Mouse (Mus musculus) lung, adult 2 months (tissue): ENCODE data around the gene Slc22a18. TPM values are rescaled to one million over a fixed set of nuclear protein-coding genes. Genes with fewer than 3 reads are reported as not detected.

ENCODE experiments used
- DNase-seq: peaks from one replicate; pipeline ENCODE4 v3.0.0; 2022
- H3K4me1 ChIP-seq: fragments of 200-500 bp; 2 replicates; pipeline ENCODE4 v1.6.1; 2011; ENCODE audit warnings: low read length; ENCODE audit not compliant: control insufficient read depth, insufficient read depth
- H3K4me3 ChIP-seq: fragments of 200-500 bp; replicated peaks from 2 replicates; pipeline ENCODE3; 2011; ENCODE audit warnings: low read depth, mild to moderate bottlenecking, control low read depth, low read length; ENCODE audit errors: extremely low read depth
- CTCF ChIP-seq: fragments of 200-500 bp; IDR thresholded peaks from 2 replicates; pipeline ENCODE4 v1.5.1; 2011; ENCODE audit warnings: mild to moderate bottlenecking, low read length, control low read depth; ENCODE audit not compliant: insufficient read depth
- POLR2A ChIP-seq: fragments of 200-500 bp; IDR thresholded peaks from 2 replicates; pipeline ENCODE4 v1.6.1; 2011; ENCODE audit warnings: low read depth, mild to moderate bottlenecking, control low read depth, low read length, borderline replicate concordance; ENCODE audit errors: extremely low read depth
- WGBS: fragments of 180-500 bp; shearing (Covaris S2); methylation state at CpG from one replicate; pipeline ENCODE4 v1.1.7; 2018; 5-methylcytosine and 5-hydroxymethylcytosine counted together
- polyA plus RNA-seq: library from polyadenylated mRNA; depleted of rRNA; stranded (reverse); fragments of >200 nt; gene quantifications from 2 replicates; pipeline ENCODE4 v1.2.3, GENCODE M21; 2012

Slc22a18 gene
- polyA plus RNA-seq, 1 experiment: 29.1 TPM

DNA sequence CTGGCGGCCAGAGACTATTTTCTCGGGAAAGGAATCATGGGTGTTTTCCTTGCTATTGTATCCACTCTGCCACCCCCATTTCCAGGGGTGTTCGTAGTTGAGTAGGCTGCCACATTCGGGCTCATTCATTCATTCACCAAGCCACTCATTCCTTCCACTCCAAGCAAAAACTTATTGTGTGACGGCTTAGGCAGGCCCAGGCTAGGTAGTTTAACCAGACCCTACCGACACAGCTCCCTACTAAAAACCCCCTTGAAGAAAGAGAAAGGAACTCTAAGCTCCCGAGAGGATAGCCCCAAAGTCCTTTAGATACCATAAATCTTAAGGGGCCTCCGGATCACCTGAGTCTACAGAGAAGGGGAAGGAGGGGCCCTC lies 29.0 kb upstream of the Slc22a18 start:
- DNase-seq: no peak
- Histone ChIP-seq H3K4me1 (no peaks in the 10 kb centered on the region), H3K4me3 (no peak overlapping the region)
- TF ChIP-seq CTCF (no peak), POLR2A (no peak)
- WGBS: 71% methylated on average over 8 of the region's 8 CpGs

- WGBS: 11% methylated on average over 55 of the region's 55 CpGs
- no peak for TF ChIP-seq CTCF
- no peak for TF ChIP-seq POLR2A
- no peak overlapping the region for H3K4me3 ChIP-seq
- H3K4me1 ChIP-seq: no peaks in the 10 kb centered on the region
- DNase-seq: no peak
These were observed 28.4 kb upstream of the Slc22a18 start for GRCm38 (mm10) chr7:143444955-143445648.

DNA sequence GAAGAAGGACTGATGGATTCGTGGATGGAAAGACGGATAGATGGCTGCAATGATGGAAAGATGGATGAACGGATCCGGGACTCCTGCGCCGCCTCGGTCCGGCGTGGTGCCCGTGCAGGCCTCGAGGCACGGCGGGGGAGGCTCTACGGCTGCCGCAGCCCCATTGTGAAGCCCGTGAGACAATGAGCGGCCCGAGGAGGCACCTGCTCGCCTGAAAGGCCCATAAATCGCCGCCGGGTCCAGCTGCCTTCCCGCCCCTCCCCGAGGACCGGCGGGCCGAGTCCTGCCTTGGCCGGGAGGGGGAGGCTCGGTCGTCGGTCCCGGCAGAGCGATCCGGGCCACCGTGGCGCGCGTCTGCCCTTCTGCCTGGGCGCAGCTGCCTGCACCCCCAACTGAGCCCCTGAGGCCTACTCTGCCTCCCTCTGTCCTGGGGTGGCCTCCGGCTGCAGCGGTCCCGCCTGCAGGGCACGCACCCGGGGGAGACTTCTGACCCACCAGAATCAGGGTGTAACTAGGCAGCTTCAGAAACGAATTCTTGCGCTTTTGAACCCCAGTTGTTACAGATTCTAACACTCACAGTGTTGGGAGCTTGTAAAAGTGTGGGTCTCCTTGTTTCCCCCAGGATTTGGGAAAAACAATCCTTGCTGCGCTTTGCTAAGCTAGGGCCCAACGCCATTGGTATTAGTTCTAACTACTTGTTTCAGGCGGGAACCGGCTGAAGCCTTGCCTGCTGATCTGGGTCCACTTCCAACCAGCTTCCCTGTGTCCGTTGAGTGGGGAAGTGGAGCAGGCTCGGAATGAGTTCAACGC lies 27.7 kb upstream of the Slc22a18 start:
- TF ChIP-seq POLR2A (no peak), CTCF (no peak)
- WGBS: 15% methylated on average over 53 of the region's 53 CpGs
- no peak for DNase-seq
- Histone ChIP-seq H3K4me1 (no peaks in the 10 kb centered on the region), H3K4me3 (no peak overlapping the region)

DNA sequence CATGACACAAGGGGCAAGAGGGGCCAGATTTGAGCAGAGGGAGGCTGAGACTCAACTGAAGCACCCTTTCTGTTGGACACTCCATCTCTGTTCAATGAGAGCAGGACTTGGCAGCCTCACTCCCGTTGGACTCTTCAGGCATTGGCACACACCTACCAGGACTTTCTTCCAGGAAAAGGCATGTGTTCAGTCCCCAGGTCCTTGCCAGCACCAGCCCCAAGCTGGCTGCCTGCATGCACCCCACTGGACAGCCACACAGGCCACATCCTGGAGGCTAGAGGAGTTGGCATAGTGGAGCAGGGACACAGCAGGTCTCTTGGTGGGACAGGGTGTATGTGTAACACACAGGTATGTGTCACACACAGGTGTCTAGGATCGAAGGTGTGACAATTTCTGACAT lies 26.4 kb upstream of the Slc22a18 start:
- TF ChIP-seq CTCF: no peak
- no peak for TF ChIP-seq POLR2A
- H3K4me3 ChIP-seq: no peak overlapping the region
- WGBS: 73% methylated on average over 2 of the region's 2 CpGs
- H3K4me1 ChIP-seq: no peaks in the 10 kb centered on the region
- no peak for DNase-seq

DNA sequence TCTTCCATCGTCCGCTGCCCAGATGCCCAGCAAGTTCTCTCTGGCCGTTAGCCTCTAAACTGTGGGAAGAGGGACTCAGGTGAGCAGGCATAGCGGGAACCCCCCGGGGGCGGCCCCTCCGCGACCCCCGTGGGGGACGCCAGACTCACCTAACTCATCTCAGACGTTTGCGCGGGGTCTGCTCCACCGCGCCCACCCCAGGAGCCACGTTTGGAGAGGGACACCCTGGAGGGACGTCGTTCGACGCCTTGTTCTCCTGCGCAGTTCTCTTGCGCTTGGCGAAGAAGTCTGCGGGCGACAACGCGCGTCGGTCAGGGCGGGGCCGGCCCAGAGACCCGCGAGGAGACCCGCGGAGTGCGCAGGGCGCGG lies 14.6 kb upstream of the Slc22a18 start:
- WGBS: 16% methylated on average over 38 of the region's 38 CpGs
- Histone ChIP-seq H3K4me1 (peaks cover 4% of the 10 kb centered on the region; the same call in 1 of the 2 replicates), H3K4me3 (peak overlapping the region; percentile 59)
- TF ChIP-seq CTCF (no peak), POLR2A (no peak)
- no peak for DNase-seq

DNA sequence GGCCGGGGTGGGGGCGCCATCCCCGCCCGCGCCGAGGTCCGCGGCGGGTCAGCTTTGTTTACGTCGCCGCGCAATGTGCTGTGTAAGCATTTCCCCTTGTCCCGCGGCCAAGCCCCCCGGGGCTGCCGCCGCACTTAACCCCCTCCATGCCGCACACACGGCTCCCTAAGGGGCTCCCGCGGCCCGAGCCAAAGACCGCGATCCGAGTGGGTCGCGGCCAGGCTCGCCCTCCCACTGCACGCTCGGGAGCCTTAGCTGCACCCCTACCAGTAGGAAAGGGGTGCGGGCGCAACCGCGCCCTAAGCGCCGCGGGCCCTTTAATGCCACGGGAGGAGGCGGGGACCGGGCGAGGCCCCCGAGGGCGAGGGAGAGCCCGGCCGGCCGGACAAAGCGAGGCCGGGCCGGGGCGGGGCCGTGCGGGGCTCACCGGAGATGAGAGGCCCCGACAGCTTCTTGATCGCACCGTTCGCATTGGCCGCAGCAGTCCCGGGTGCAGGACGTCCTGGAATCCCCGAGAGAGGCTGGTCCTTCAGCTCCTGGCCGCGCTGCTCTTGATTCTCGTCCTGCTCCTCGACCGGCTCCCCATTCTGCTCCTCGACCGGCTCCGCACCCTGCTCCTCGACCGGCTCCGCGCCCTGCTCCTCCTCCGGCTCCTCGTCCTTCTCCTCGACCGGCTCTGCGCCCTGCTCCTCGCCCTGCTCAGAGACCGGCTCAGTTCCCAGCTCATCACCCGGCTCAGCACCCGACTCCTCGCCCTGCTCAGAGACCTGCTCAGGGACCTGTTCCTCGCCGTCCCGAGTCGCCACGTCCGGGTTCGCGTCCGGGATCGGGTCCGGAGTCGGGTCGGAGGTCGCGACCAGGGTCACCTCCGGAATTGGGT lies 14.0 kb upstream of the Slc22a18 start:
- peak; percentile 42 for DNase-seq
- TF ChIP-seq CTCF: no peak
- TF ChIP-seq POLR2A: no peak
- Histone ChIP-seq H3K4me1 (peaks cover 4% of the 10 kb centered on the region; the same call in 1 of the 2 replicates), H3K4me3 (peak overlapping the region; percentile 59)
- 26% methylated on average over 99 of the region's 100 CpGs for WGBS

DNA sequence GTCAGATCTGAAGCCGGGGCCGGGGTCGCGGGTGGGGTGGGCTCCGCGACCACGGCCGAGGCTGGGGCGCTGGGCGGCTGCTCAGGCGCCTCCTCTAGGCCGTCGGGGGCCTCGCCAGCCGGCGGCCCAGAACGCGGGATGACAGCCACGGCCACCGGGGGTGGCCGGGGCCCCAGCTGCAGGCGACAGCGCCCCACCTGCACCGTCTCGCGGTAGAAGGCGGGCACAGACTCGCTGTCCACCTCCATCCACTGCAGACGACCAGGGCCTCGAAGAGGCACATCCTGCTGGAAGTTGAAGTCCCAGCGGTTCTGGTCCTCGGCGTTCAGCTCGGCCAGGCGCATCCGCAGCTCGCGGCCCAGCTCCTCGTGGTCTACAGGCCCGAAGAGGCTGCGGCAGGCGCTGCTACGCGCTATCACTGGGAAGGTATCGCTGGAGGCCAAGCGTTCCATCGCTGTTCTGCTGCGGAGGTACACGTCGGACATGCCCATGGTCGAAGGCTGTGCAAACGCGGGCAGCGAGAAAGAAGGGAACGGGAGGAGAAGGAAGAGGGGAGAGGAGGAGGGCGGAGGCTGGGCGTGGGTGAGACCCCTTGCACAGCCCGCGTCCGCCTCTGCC lies 13.2 kb upstream of the Slc22a18 start:
- WGBS: 43% methylated on average over 59 of the region's 60 CpGs
- peak overlapping the region; percentile 53 for H3K4me3 ChIP-seq
- peaks cover 4% of the 10 kb centered on the region; the same call in 1 of the 2 replicates for H3K4me1 ChIP-seq
- no peak for DNase-seq
- TF ChIP-seq POLR2A (no peak), CTCF (no peak)

DNA sequence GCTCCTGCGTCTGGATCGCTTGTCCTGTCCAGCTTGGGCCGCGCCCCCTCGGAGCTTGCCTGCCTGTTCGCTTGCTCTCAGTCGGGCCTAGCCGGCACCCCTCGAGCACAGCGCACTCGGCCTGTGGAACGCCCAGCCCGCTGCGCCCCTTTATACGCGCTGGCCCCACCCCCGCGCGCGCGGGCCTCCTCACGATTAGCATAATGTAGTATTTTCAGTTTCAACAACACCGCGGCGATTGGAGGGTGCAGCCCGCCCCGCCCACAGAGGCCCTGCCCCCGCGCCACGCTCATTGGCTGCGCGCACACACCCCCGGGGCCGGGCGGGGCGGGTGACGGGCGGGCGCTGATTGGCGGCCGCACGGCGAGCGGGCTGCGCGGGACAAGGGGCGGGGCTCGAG lies 12.7 kb upstream of the Slc22a18 start, which contains the start of gene Cdkn1c:
Cdkn1c (minus strand) TSS at position 177 of the 400 bp plus-strand sequence.
- peak; percentile 77 for DNase-seq
- WGBS: 32% methylated on average over 39 of the region's 48 CpGs
- Histone ChIP-seq H3K4me1 (peaks cover 4% of the 10 kb centered on the region; the same call in 1 of the 2 replicates), H3K4me3 (peak within 1 kb of the TSS; percentile 53)
- TF ChIP-seq POLR2A: peak; percentile 95
- TF ChIP-seq CTCF: no peak

- WGBS: 43% methylated on average over 14 of the region's 32 CpGs
- peak; percentile 30 for DNase-seq
- TF ChIP-seq POLR2A (no peak), CTCF (no peak)
These were observed 12.2 kb upstream of the Slc22a18 start for GRCm38 (mm10) chr7:143461294-143461870.

More at GRCm38 (mm10) chr7:143461294-143461870, 12.2 kb upstream of the Slc22a18 start:
- H3K4me3 ChIP-seq: peak overlapping the region; percentile 42
- H3K4me1 ChIP-seq: peaks cover 4% of the 10 kb centered on the region; the same call in 1 of the 2 replicates
